Mouse (Mus musculus) liver, embryonic 11.5 days (tissue): ENCODE data around the gene Rnaseh2a. TPM values are rescaled to one million over a fixed set of nuclear protein-coding genes. Genes with fewer than 3 reads are reported as not detected.

ENCODE experiments used
- ATAC-seq: fragments of 200-750 bp; cut with Nextera tagmentation; replicated peaks from 2 replicates; pipeline ENCODE4 v1.8.0; 2017; ENCODE audit warnings: moderate number of reproducible peaks, mild to moderate bottlenecking, moderate TSS enrichment, moderate library complexity; ENCODE audit not compliant: low FRiP score
- DNase-seq: peaks from one replicate; pipeline ENCODE4 v3.0.0-alpha.2; 2017; ENCODE audit warnings: low spot score
- H3K27ac ChIP-seq: fragments of 300-500 bp; sonication (generic); 2 replicates; pipeline ENCODE4 v1.5.1; 2014; ENCODE audit warnings: mild to moderate bottlenecking, low read depth, low read length, control low read depth
- H3K27me3 ChIP-seq: fragments of 300-500 bp; sonication (generic); replicated peaks from 2 replicates; pipeline ENCODE4 v1.6.1; 2014; ENCODE audit warnings: low read length, mixed read lengths; ENCODE audit not compliant: control insufficient read depth, insufficient read depth
- H3K36me3 ChIP-seq: fragments of 300-500 bp; sonication (generic); 2 replicates; pipeline ENCODE4 v1.6.1; 2014; ENCODE audit warnings: mild to moderate bottlenecking, low read length, moderate library complexity, mixed read lengths; ENCODE audit not compliant: control insufficient read depth, insufficient read depth
- H3K4me1 ChIP-seq: fragments of 300-500 bp; sonication (generic); replicated peaks from 2 replicates; pipeline ENCODE4 v1.6.1; 2014; ENCODE audit warnings: low read length, mixed read lengths; ENCODE audit not compliant: control insufficient read depth, insufficient read depth
- H3K4me2 ChIP-seq: fragments of 300-500 bp; sonication (generic); 2 replicates; pipeline ENCODE4 v1.6.1; 2014; ENCODE audit warnings: mild to moderate bottlenecking, control low read depth, moderate library complexity
- H3K4me3 ChIP-seq: fragments of 300-500 bp; sonication (generic); 2 replicates; pipeline ENCODE4 v1.5.1; 2014; ENCODE audit warnings: low read depth, low read length, control low read depth
- H3K9ac ChIP-seq: fragments of 300-500 bp; sonication (generic); 2 replicates; pipeline ENCODE4 v1.6.1; 2014; ENCODE audit warnings: low read depth, low read length, control low read depth
- H3K9me3 ChIP-seq: fragments of 300-500 bp; sonication (generic); 2 replicates; pipeline ENCODE4 v1.6.1; 2016; ENCODE audit warnings: low read length, inconsistent platforms, mixed read lengths; ENCODE audit not compliant: control insufficient read depth
- WGBS: fragments of 180-500 bp; shearing (Covaris S2); extraction: QIAGEN DNeasy Blood & Tissue Kit; methylation state at CpG from one replicate; pipeline ENCODE4 v1.1.7; 2014; 5-methylcytosine and 5-hydroxymethylcytosine counted together
- polyA plus RNA-seq: library from polyadenylated mRNA; unstranded; fragments of >200 nt; fragmentation: Nextera tagmentation; extraction: Ambion mirVana; gene quantifications from 2 replicates; pipeline ENCODE4 v1.2.1, GENCODE M21; 2014

Rnaseh2a gene
- polyA plus RNA-seq, 1 experiment from 2014 or later = 197 TPM

GRCm38 (mm10) chr8:84973803-84974542, 4.4 kb upstream of the Rnaseh2a start:
- Histone ChIP-seq H3K27me3 (no peaks in the 10 kb centered on the region), H3K36me3 (peaks cover 38% of the 10 kb centered on the region), H3K27ac (peak overlapping the region; percentile 96), H3K4me1 (peaks cover 54% of the 10 kb centered on the region), H3K4me2 (peak overlapping the region; percentile 99), H3K4me3 (peak overlapping the region; percentile 78), H3K9me3 (no peaks in the 10 kb centered on the region), H3K9ac (peak overlapping the region; percentile 32; the same call in 1 of the 2 replicates)
- 70% methylated on average over 4 of the region's 4 CpGs for WGBS
- no peak for ATAC-seq
- no peak for DNase-seq

- Histone ChIP-seq H3K36me3 (peaks cover 38% of the 10 kb centered on the region), H3K27me3 (no peaks in the 10 kb centered on the region), H3K4me3 (peak overlapping the region; percentile 22; the same call in 1 of the 2 replicates), H3K27ac (peak overlapping the region; percentile 96; the same call in 1 of the 2 replicates), H3K4me2 (peak overlapping the region; percentile 99), H3K4me1 (peaks cover 58% of the 10 kb centered on the region), H3K9ac (peak overlapping the region; percentile 4; the same call in 1 of the 2 replicates), H3K9me3 (no peaks in the 10 kb centered on the region)
- ATAC-seq (no peak), DNase-seq (no peak)
- WGBS = 88% methylated on average over 1 of the region's 1 CpGs
These were observed 3.5 kb upstream of the Rnaseh2a start for GRCm38 (mm10) chr8:84973079-84973478.

DNA sequence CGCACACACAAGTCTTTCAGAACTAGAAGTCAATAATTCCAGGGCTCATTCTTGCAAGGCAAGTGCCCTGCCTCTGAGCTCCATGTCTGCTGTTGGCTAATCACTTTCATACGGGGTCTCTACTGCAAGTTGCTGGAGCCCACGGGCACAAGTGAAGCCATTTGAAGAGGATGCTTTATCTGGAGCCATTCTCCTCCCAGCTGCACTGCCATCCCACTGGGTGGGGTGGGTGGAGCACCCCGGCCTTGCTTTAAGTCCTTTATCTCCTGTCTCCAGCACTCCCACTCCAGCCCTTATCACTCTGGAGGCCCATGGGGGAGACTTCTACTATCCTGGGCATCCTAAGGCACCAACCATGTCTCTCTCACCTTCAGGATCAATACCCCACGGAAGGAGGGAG, 1.3 kb upstream of the Rnaseh2a start:
- Histone ChIP-seq H3K4me1 (peaks cover 67% of the 10 kb centered on the region), H3K9ac (peak overlapping the region; percentile 90), H3K4me3 (peak overlapping the region; percentile 62), H3K9me3 (no peaks in the 10 kb centered on the region), H3K36me3 (peaks cover 38% of the 10 kb centered on the region), H3K27me3 (no peaks in the 10 kb centered on the region), H3K4me2 (peak overlapping the region; percentile 99), H3K27ac (peak overlapping the region; percentile 96)
- 33% methylated on average over 5 of the region's 5 CpGs for WGBS
- peak; percentile 83 for ATAC-seq
- DNase-seq = peak; percentile 62

DNA sequence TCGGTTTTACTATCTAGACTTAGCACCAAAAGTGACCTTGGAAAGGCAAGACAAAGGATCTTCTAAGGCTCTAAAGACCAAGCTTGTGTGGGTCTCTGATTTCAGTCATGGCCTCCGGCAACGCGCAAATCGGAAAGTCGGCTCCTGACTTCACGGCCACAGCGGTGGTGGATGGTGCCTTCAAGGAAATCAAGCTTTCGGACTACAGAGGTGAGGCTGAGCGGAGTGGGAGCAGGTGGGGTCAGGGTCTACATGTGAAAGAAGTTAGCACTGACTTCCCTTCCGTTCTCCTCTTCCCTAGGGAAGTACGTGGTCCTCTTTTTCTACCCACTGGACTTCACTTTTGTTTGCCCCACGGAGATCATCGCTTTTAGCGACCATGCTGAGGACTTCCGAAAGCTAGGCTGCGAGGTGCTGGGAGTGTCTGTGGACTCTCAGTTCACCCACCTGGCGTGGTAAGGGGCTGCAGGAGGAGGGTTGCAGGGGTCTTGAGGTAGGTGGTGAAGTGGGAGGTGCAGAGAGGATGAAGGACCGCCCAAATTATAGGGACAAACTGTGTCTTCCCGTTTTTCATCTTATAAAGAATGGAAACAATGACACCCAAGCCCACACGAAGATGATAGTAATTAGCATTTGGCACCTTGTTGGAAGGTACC, 696 bp upstream of the Rnaseh2a start:
- ATAC-seq (no peak), DNase-seq (no peak)
- H3K9me3 ChIP-seq = no peaks in the 10 kb centered on the region
- peak overlapping the region; percentile 96 for H3K27ac ChIP-seq
- peaks cover 38% of the 10 kb centered on the region for H3K36me3 ChIP-seq
- H3K4me1 ChIP-seq = peaks cover 62% of the 10 kb centered on the region
- WGBS = 8% methylated on average over 21 of the region's 21 CpGs
- H3K4me3 ChIP-seq = peak overlapping the region; percentile 62
- H3K27me3 ChIP-seq = no peaks in the 10 kb centered on the region
- peak overlapping the region; percentile 90 for H3K9ac ChIP-seq
- peak overlapping the region; percentile 99 for H3K4me2 ChIP-seq

GRCm38 (mm10) chr8:84968650-84969049, 917 bp downstream of the Rnaseh2a start:
- Histone ChIP-seq H3K4me3 (peak overlapping the region; percentile 62), H3K9me3 (no peaks in the 10 kb centered on the region), H3K36me3 (peaks cover 24% of the 10 kb centered on the region), H3K27ac (peak overlapping the region; percentile 96), H3K27me3 (no peaks in the 10 kb centered on the region), H3K9ac (peak overlapping the region; percentile 90), H3K4me2 (peak overlapping the region; percentile 99), H3K4me1 (peaks cover 65% of the 10 kb centered on the region)
- WGBS = 12% methylated on average over 2 of the region's 2 CpGs
- DNase-seq = no peak
- no peak for ATAC-seq

GRCm38 (mm10) chr8:84967532-84968304, 1.8 kb downstream of the Rnaseh2a start:
- DNase-seq = no peak
- Histone ChIP-seq H3K27ac (peak overlapping the region; percentile 96), H3K4me3 (no peak overlapping the region; the same call in 1 of the 2 replicates), H3K27me3 (no peaks in the 10 kb centered on the region), H3K36me3 (peaks cover 17% of the 10 kb centered on the region), H3K4me2 (peak overlapping the region; percentile 99), H3K9me3 (no peaks in the 10 kb centered on the region), H3K9ac (peak overlapping the region; percentile 46), H3K4me1 (peaks cover 60% of the 10 kb centered on the region)
- WGBS = 82% methylated on average over 13 of the region's 13 CpGs
- no peak for ATAC-seq

- Histone ChIP-seq H3K4me1 (peaks cover 50% of the 10 kb centered on the region), H3K9ac (peak overlapping the region; percentile 53), H3K4me2 (peak overlapping the region; percentile 97), H3K36me3 (peaks cover 15% of the 10 kb centered on the region), H3K4me3 (peak overlapping the region; percentile 89), H3K27me3 (no peaks in the 10 kb centered on the region), H3K27ac (peak overlapping the region; percentile 96), H3K9me3 (no peaks in the 10 kb centered on the region)
- DNase-seq (no peak), ATAC-seq (peak; percentile 27)
- WGBS = 21% methylated on average over 3 of the region's 3 CpGs
These were observed 3.0 kb downstream of the Rnaseh2a start for GRCm38 (mm10) chr8:84966603-84967002.

DNA sequence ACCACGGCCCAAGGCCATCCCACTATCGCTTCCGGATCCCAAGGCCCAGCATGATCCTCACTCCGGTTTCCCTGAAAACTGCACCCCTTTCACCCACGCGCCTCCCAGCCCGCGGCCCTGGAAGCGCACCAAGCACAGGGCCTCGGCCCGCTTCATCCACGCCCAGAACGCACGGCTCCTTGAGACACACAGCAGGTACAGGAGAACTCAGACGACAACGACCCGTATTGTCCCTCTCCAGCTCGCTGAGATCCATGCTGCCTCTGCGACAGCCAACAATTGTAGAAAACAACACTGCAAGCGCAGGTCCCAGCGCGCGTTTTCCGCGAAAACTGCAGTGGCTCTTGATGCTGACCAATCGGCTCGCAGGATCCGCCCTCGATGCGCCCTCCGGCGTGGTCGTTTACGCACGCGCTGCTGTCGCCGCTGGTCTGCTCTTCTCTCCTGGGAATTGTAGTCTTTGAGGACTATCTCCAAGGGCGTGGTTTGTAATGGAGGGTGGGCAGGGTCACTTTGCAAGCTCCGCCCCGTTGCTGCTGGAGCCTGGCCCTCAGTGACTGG, 3.8 kb downstream of the Rnaseh2a start:
- Histone ChIP-seq H3K9ac (peak overlapping the region; percentile 92), H3K9me3 (no peaks in the 10 kb centered on the region), H3K36me3 (peaks cover 11% of the 10 kb centered on the region), H3K27ac (peak overlapping the region; percentile 96), H3K4me1 (peaks cover 45% of the 10 kb centered on the region), H3K4me3 (peak overlapping the region; percentile 89), H3K4me2 (peak overlapping the region; percentile 97), H3K27me3 (no peaks in the 10 kb centered on the region)
- DNase-seq (peak; percentile 90), ATAC-seq (peak; percentile 83)
- under 1% methylated on average over 41 of the region's 41 CpGs for WGBS
